Mouse (Mus musculus) MEL (cell line): ENCODE measurements around the gene Mrtfb.

Experiments
- GATA1 ChIP-seq: IDR thresholded peaks from 2 replicates; pipeline ENCODE4 v1.6.1; 2011; ENCODE audit warnings: low read depth, low read length, improper control_type of control experiment
- HCFC1 ChIP-seq: IDR thresholded peaks from 2 replicates; pipeline ENCODE4 v1.6.1; 2012; ENCODE audit warnings: low read depth, mild to moderate bottlenecking, inconsistent platforms, low read length, improper control_type of control experiment, moderate library complexity
- POLR2A ChIP-seq, 2 experiments: IDR thresholded peaks; 2 replicates each; pipeline ENCODE4 v1.6.1; 2011 to 2012; ENCODE audit warnings: low read length in 2 of 2, mild to moderate bottlenecking in 2 of 2, control low read depth in 1 of 2, improper control_type of control experiment in 1 of 2, low read depth in 1 of 2, moderate library complexity in 1 of 2; ENCODE audit not compliant: control insufficient read depth in 1 of 2, insufficient read depth in 1 of 2, poor library complexity in 1 of 2

DNA sequence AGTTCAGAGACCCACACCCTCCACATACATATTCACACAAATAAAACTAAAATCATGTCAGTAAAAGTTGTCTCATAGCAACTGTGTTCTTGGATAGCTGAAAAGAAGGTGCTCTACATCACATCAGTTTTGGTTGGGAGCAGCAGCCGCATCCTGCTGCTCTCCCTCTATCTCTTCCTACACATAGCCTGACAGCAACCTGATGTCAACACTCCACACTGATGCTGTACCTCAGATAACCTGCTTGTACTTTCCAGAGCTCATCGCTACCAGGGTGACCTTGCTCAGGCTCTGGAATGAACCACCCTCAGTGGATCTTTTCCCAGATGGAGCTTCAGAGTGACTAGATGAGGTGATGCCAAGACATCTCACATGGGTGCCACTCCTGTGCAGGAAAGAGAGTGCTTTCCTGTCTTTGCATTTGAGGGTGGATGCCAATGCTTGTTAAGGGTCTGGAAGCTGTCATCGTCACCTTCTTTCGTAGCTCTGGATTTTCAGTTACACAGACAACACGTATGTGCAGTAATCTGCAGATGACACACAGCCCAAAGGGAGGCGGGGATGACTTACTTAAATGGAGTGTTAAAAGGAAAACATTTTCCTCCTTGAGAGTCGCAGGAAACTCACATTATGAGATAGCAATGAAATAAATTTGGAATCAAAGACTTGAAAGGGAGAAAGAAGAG, 173.8 kb downstream of the Mrtfb start:
- TF ChIP-seq POLR2A (IDR thresholded peaks at IDR 0.05; ENCODE audit: control insufficient read depth in 1 of 2, insufficient read depth in 1 of 2, low read depth in 1 of 2, low read length in 2 of 2, poor library complexity in 1 of 2) (no peak), HCFC1 (no peak), GATA1 (no peak)
